Mouse (Mus musculus) midbrain, embryonic 11.5 days (tissue): ENCODE measurements around the gene D930048N14Rik. TPM values are rescaled to one million over a fixed set of nuclear protein-coding genes. Genes with fewer than 3 reads are reported as not detected.
A peak's percentile ranks its signal among the peaks of the same experiment; 100 is the strongest.
"Not testable (repeated sequence)": the region's sequence is repeated elsewhere in the genome, so short reads cannot be mapped to it uniquely, and the experiment has no call there.

Source experiments
- ATAC-seq: fragments of 200-750 bp; cut with Nextera tagmentation; 2 replicates; pipeline ENCODE4 v1.8.0; 2017; ENCODE audit warnings: moderate TSS enrichment, moderate library complexity; ENCODE audit not compliant: low FRiP score
- DNase-seq: peaks from one replicate; pipeline ENCODE4 v3.0.0; 2015; ENCODE audit warnings: low spot score; ENCODE audit errors: missing footprints
- H3K27ac ChIP-seq: fragments of 300-500 bp; sonication (generic); 2 replicates; pipeline ENCODE4 v1.5.1; 2014; ENCODE audit warnings: low read depth, low read length
- H3K27me3 ChIP-seq: fragments of 300-500 bp; sonication (generic); 2 replicates; pipeline ENCODE4 v1.6.1; 2014; ENCODE audit warnings: mild to moderate bottlenecking, low read length, moderate library complexity, mixed read lengths; ENCODE audit not compliant: control insufficient read depth, insufficient read depth
- H3K36me3 ChIP-seq: fragments of 300-500 bp; sonication (generic); 2 replicates; pipeline ENCODE4 v1.6.1; 2014; ENCODE audit warnings: mild to moderate bottlenecking, low read length, moderate library complexity, mixed read lengths; ENCODE audit not compliant: control insufficient read depth, insufficient read depth
- H3K4me1 ChIP-seq: fragments of 300-500 bp; sonication (generic); 2 replicates; pipeline ENCODE4 v1.6.1; 2014; ENCODE audit warnings: low read length; ENCODE audit not compliant: control insufficient read depth, insufficient read depth
- H3K4me2 ChIP-seq: fragments of 300-500 bp; sonication (generic); 2 replicates; pipeline ENCODE4 v1.6.1; 2014; ENCODE audit warnings: mild to moderate bottlenecking, moderate library complexity
- H3K4me3 ChIP-seq: fragments of 300-500 bp; sonication (generic); 2 replicates; pipeline ENCODE4 v1.5.1; 2014; ENCODE audit warnings: low read depth, low read length
- H3K9ac ChIP-seq: fragments of 300-500 bp; sonication (generic); 2 replicates; pipeline ENCODE4 v1.6.1; 2014; ENCODE audit warnings: low read length
- H3K9me3 ChIP-seq: fragments of 300-500 bp; sonication (generic); 2 replicates; pipeline ENCODE4 v1.6.1; 2016; ENCODE audit warnings: low read length; ENCODE audit not compliant: control insufficient read depth
- WGBS: fragments of 180-500 bp; shearing (Covaris S2); extraction: QIAGEN DNeasy Blood & Tissue Kit; methylation state at CpG from one replicate; pipeline ENCODE4 v1.1.7; 2014; 5-methylcytosine and 5-hydroxymethylcytosine counted together
- polyA plus RNA-seq: library from polyadenylated mRNA; unstranded; fragments of >200 nt; fragmentation: Nextera tagmentation; extraction: Ambion mirVana; gene quantifications from 2 replicates; pipeline ENCODE4 v1.2.1, GENCODE M21; 2014

D930048N14Rik gene
- polyA plus RNA-seq, 1 experiment from 2014 or later: 0.18 TPM

GRCm38 (mm10) chr11:51625187-51625820, 25.4 kb upstream of the D930048N14Rik start:
- no peak overlapping the region for H3K4me3 ChIP-seq
- peaks cover 28% of the 10 kb centered on the region for H3K36me3 ChIP-seq
- DNase-seq: no peak
- ATAC-seq: no peak
- WGBS: 82% methylated on average over 5 of the region's 5 CpGs
- H3K27me3 ChIP-seq: no peaks in the 10 kb centered on the region
- no peak overlapping the region for H3K9ac ChIP-seq
- H3K4me2 ChIP-seq: no peak overlapping the region
- H3K4me1 ChIP-seq: peaks cover 5% of the 10 kb centered on the region
- H3K9me3 ChIP-seq: no peaks in the 10 kb centered on the region
- H3K27ac ChIP-seq: no peak overlapping the region

- no peaks in the 10 kb centered on the region for H3K27me3 ChIP-seq
- no peaks in the 10 kb centered on the region for H3K9me3 ChIP-seq
- no peak overlapping the region for H3K4me3 ChIP-seq
- H3K4me2 ChIP-seq: no peak overlapping the region
- peaks cover 23% of the 10 kb centered on the region for H3K36me3 ChIP-seq
- 98% methylated on average over 9 of the region's 9 CpGs for WGBS
- no peak overlapping the region for H3K9ac ChIP-seq
- H3K4me1 ChIP-seq: no peaks in the 10 kb centered on the region
- DNase-seq: no peak
- H3K27ac ChIP-seq: no peak overlapping the region
- ATAC-seq: no peak
Measured at GRCm38 (mm10) chr11:51627425-51627824, 23.3 kb upstream of the D930048N14Rik start.

- ATAC-seq: no peak
- DNase-seq: no peak
- H3K4me3 ChIP-seq: no peak overlapping the region
- H3K9me3 ChIP-seq: no peaks in the 10 kb centered on the region
- H3K27me3 ChIP-seq: no peaks in the 10 kb centered on the region
- peaks cover 19% of the 10 kb centered on the region for H3K36me3 ChIP-seq
- H3K9ac ChIP-seq: no peak overlapping the region
- no peaks in the 10 kb centered on the region for H3K4me1 ChIP-seq
- H3K4me2 ChIP-seq: no peak overlapping the region
- WGBS: 91% methylated on average over 8 of the region's 8 CpGs
- no peak overlapping the region for H3K27ac ChIP-seq
Measured at GRCm38 (mm10) chr11:51627907-51628306, 22.8 kb upstream of the D930048N14Rik start.

- no peaks in the 10 kb centered on the region; the same call in 1 of the 2 replicates for H3K4me1 ChIP-seq
- 87% methylated on average over 15 of the region's 15 CpGs for WGBS
- H3K4me3 ChIP-seq: no peak overlapping the region
- no peaks in the 10 kb centered on the region for H3K27me3 ChIP-seq
- no peaks in the 10 kb centered on the region for H3K9me3 ChIP-seq
- H3K9ac ChIP-seq: no peak overlapping the region
- H3K27ac ChIP-seq: no peak overlapping the region
- H3K36me3 ChIP-seq: peaks cover 6% of the 10 kb centered on the region
- no peak for DNase-seq
- no peak for ATAC-seq
- H3K4me2 ChIP-seq: no peak overlapping the region
Measured at GRCm38 (mm10) chr11:51629651-51630314, 21.0 kb upstream of the D930048N14Rik start.

DNA sequence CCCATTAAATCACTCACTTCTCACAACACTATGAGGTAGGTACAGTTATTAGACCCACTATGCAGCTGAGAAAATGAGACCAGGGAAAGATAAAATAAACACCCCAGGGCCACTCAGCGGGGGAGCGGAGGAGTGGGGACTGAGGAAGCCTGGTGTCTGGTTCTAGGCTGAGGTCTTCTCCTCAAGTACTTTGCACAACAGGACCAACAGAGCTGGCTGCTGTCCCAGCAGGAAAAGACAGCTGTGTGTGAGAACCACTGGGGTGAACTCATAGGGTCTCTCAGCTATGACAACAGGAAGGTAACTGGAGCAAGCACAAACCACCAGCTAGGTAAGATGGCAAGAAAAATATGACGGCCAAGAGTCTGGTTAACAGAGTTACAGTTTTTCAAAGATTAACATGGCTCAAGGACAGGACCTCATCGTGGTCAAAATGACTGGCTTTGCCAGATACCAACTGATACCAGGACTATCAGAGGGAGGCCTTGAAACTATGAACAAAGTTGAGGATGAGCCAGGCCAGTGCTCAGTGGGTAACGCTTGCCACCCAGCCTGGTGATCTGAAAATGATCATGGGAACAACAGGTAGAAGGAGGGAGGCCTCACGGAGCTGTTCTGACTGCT, 18.5 kb upstream of the D930048N14Rik start:
- no peak overlapping the region for H3K4me2 ChIP-seq
- H3K4me3 ChIP-seq: no peak overlapping the region
- DNase-seq (no peak), ATAC-seq (no peak)
- no peak overlapping the region for H3K27ac ChIP-seq
- H3K27me3 ChIP-seq: no peaks in the 10 kb centered on the region
- 91% methylated on average over 6 of the region's 6 CpGs for WGBS
- no peaks in the 10 kb centered on the region for H3K9me3 ChIP-seq
- H3K36me3 ChIP-seq: no peaks in the 10 kb centered on the region; the same call in 1 of the 2 replicates
- H3K4me1 ChIP-seq: peaks cover 8% of the 10 kb centered on the region; the same call in 1 of the 2 replicates
- H3K9ac ChIP-seq: no peak overlapping the region

DNA sequence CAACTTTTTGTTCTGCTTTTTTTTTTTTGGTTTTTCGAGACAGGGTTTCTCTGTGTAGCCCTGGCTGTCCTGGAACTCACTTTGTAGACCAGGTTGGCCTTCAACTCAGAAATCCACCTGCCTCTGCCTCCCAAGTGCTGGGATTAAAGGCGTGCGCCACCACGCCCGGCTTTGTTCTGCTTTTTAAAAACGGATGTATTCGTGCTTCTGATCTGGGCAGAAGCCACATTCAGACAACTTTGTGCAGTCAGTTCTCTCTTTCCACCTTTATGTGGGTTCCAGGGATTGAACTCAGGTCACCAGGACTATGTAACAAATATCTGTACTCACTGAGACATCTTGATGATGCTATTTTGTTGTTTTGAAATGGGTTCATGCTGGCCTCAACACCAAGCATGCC, 17.6 kb upstream of the D930048N14Rik start:
- ATAC-seq, H3K27me3 ChIP-seq, H3K9me3 ChIP-seq, H3K27ac ChIP-seq, H3K36me3 ChIP-seq, H3K4me2 ChIP-seq, H3K9ac ChIP-seq, H3K4me3 ChIP-seq, DNase-seq: not testable (repeated sequence)
- 94% methylated on average over 7 of the region's 7 CpGs for WGBS
- H3K4me1 ChIP-seq: peaks cover 10% of the 10 kb centered on the region; the same call in 1 of the 2 replicates

DNA sequence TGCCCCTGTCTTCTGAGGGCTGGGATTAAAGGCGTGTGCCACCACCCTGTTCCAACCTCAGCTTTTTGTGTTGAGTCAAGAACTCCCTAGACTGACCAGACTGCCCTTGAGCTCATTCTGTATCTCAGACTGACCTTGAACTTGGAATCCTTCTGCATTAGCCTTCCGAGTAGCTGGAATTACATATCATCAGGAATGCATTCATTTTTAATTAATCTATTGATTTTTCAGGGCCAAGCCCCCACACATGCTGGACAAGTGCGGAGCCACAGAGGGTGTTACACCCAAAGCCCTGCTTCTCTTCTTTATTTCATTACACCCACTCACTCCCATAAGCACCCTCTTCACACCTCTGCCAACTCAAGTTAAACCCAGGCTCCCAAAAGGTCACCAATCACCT, 17.0 kb upstream of the D930048N14Rik start:
- Histone ChIP-seq H3K4me3 (no peak overlapping the region), H3K9me3 (no peaks in the 10 kb centered on the region), H3K4me1 (peaks cover 11% of the 10 kb centered on the region; the same call in 1 of the 2 replicates), H3K27me3 (no peaks in the 10 kb centered on the region), H3K27ac (no peak overlapping the region), H3K4me2 (no peak overlapping the region), H3K36me3 (no peaks in the 10 kb centered on the region; the same call in 1 of the 2 replicates), H3K9ac (no peak overlapping the region)
- DNase-seq: no peak
- WGBS: 94% methylated on average over 3 of the region's 3 CpGs
- no peak for ATAC-seq

- Histone ChIP-seq H3K27me3 (no peaks in the 10 kb centered on the region), H3K36me3 (no peaks in the 10 kb centered on the region), H3K4me1 (peaks cover 11% of the 10 kb centered on the region; the same call in 1 of the 2 replicates), H3K27ac (no peak overlapping the region), H3K9ac (peak overlapping the region; percentile 68), H3K4me3 (peak overlapping the region; percentile 57), H3K4me2 (peak overlapping the region; percentile 54), H3K9me3 (no peaks in the 10 kb centered on the region)
- WGBS: 26% methylated on average over 6 of the region's 6 CpGs
- DNase-seq (peak; percentile 88), ATAC-seq (no peak)
Measured at GRCm38 (mm10) chr11:51635127-51635524, 15.6 kb upstream of the D930048N14Rik start.
